Mouse (Mus musculus) kidney, adult 2 months (tissue): ENCODE measurements around the gene Ctbp2.

Experiments
- CTCF ChIP-seq: fragments of 200-500 bp; conservative IDR thresholded peaks from 2 replicates; pipeline ENCODE4 v1.5.1; 2011; ENCODE audit warnings: low read depth, mild to moderate bottlenecking, control low read depth, low read length, moderate library complexity, mixed read lengths; ENCODE audit not compliant: insufficient read depth, insufficient read length
- POLR2A ChIP-seq: fragments of 200-500 bp; IDR thresholded peaks from one replicate; pipeline ENCODE4 v1.6.1; 2011; ENCODE audit warnings: low read depth, low read length, control low read depth

DNA sequence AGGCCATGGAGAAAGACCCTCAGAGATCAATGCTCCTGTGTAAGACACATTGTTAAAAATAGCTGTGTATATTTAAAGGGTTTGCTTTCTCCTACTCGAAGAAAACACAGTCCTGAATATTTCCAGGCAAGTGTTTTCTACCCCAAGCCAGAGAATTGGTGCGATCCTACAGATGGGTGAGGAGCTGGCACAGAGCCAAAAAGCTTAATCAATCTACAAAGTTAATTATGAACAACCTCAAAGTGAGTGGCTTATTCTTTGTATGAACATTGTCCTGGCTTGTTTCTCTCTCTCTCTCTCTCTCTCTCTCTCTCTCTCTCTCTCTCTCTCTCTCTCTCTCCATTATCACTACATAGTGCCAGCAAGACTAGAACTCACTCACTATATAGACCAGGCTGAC, 40.6 kb upstream of the Ctbp2 start:
- TF ChIP-seq CTCF: no peak
- no peak for TF ChIP-seq POLR2A
